Mouse (Mus musculus): ENCODE measurements around the gene P2ry12. TPM values are rescaled to one million over a fixed set of nuclear protein-coding genes. Genes with fewer than 3 reads are reported as not detected.

Gene P2ry12
- polyA plus RNA-seq (2012; rRNA removed): 0.56 and 1.1 TPM in 2 replicates

DNA sequence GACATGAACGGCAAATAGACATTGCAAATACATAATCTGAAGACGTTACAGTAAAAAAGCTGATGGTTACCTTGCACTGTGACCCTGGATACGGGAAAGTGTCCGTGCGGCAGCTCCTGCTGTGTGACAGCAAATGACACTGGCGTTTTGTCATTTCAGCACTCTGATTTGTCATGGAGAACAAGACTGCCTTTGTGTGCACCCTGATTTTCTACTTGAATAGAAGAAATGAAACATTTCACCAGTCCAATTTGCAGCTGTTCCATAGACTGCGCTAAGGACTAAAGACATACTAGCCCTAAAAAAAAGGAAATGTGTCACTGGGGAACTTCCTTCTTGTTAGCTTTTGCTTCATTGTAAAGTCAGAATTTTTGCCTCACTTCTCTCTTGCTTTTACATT is at the start of gene P2ry12:
TSS of gene P2ry12 (minus strand) at position 168 of the 400 bp plus-strand sequence.
- TF ChIP-seq CTCF (IDR thresholded peaks at IDR 0.05; ENCODE audit: extremely low read depth, insufficient read length, insufficient replicate concordance, low read depth, low read length): no peak
- TF ChIP-seq POLR2A (IDR thresholded peaks at IDR 0.05; ENCODE audit: low read depth, low read length): no peak
- Histone ChIP-seq H3K27ac (ENCODE audit: insufficient read depth, low read depth, low read length) (no peak within 1 kb of the TSS), H3K4me3 (ENCODE audit: low read depth, low read length) (no peak within 1 kb of the TSS), H3K27me3 (ENCODE audit: control insufficient read depth, insufficient read depth, low read length) (no peaks in the 10 kb centered on the region), H3K4me1 (ENCODE audit: control insufficient read depth, insufficient read depth, insufficient read length, low read length) (peaks cover 5% of the 10 kb centered on the region; the same call in 1 of the 2 replicates), H3K36me3 (ENCODE audit: control insufficient read depth, insufficient read depth, low read length) (no peaks in the 10 kb centered on the region)
- WGBS: 79% methylated on average over 7 of the region's 7 CpGs

GRCm38 (mm10) chr3:59305518-59305917 is 42.8 kb upstream of the P2ry12 start:
- Histone ChIP-seq H3K4me3 (ENCODE audit: low read depth, low read length) (no peak overlapping the region), H3K36me3 (ENCODE audit: control insufficient read depth, insufficient read depth, low read length) (no peaks in the 10 kb centered on the region), H3K27ac (ENCODE audit: insufficient read depth, low read depth, low read length) (no peak overlapping the region), H3K27me3 (ENCODE audit: control insufficient read depth, insufficient read depth, low read length) (no peaks in the 10 kb centered on the region), H3K4me1 (ENCODE audit: control insufficient read depth, insufficient read depth, insufficient read length, low read length) (no peaks in the 10 kb centered on the region)
- WGBS: 93% methylated on average over 2 of the region's 2 CpGs
- TF ChIP-seq CTCF (IDR thresholded peaks at IDR 0.05; ENCODE audit: extremely low read depth, insufficient read length, insufficient replicate concordance, low read depth, low read length) (no peak), POLR2A (IDR thresholded peaks at IDR 0.05; ENCODE audit: low read depth, low read length) (no peak)

DNA sequence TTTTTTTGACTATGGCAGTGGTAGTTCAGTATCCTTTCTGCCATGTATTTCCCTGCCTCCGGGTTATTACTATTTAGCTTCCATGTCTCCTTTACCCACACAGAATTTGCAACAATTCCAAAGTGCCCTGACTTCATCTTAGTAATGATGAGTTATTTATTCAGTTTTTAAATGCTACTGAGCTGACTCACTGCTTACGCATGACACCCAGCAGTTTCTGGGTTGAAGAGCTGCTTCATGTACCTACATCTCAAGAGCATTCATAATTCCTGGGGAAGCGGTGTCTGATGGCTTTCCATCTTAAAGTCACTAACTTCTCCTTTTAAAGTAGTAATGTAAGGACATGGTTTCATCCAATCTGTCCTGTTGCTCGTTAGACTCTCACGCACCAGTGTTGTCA is 42.3 kb upstream of the P2ry12 start:
- WGBS: 92% methylated on average over 5 of the region's 5 CpGs
- Histone ChIP-seq H3K36me3 (ENCODE audit: control insufficient read depth, insufficient read depth, low read length) (no peaks in the 10 kb centered on the region), H3K27ac (ENCODE audit: insufficient read depth, low read depth, low read length) (no peak overlapping the region), H3K4me1 (ENCODE audit: control insufficient read depth, insufficient read depth, insufficient read length, low read length) (no peaks in the 10 kb centered on the region), H3K27me3 (ENCODE audit: control insufficient read depth, insufficient read depth, low read length) (no peaks in the 10 kb centered on the region), H3K4me3 (ENCODE audit: low read depth, low read length) (no peak overlapping the region)
- TF ChIP-seq POLR2A (IDR thresholded peaks at IDR 0.05; ENCODE audit: low read depth, low read length) (no peak), CTCF (IDR thresholded peaks at IDR 0.05; ENCODE audit: extremely low read depth, insufficient read length, insufficient replicate concordance, low read depth, low read length) (no peak)

GRCm38 (mm10) chr3:59297653-59298052 is 35.0 kb upstream of the P2ry12 start:
- Histone ChIP-seq H3K4me3 (ENCODE audit: low read depth, low read length) (no peak overlapping the region), H3K27me3 (ENCODE audit: control insufficient read depth, insufficient read depth, low read length) (no peaks in the 10 kb centered on the region), H3K36me3 (ENCODE audit: control insufficient read depth, insufficient read depth, low read length) (no peaks in the 10 kb centered on the region), H3K27ac (ENCODE audit: insufficient read depth, low read depth, low read length) (no peak overlapping the region), H3K4me1 (ENCODE audit: control insufficient read depth, insufficient read depth, insufficient read length, low read length) (no peaks in the 10 kb centered on the region)
- WGBS: 85% methylated on average over 16 of the region's 16 CpGs
- no peak for TF ChIP-seq CTCF (IDR thresholded peaks at IDR 0.05; ENCODE audit: extremely low read depth, insufficient read length, insufficient replicate concordance, low read depth, low read length)
- TF ChIP-seq POLR2A (IDR thresholded peaks at IDR 0.05; ENCODE audit: low read depth, low read length): no peak

DNA sequence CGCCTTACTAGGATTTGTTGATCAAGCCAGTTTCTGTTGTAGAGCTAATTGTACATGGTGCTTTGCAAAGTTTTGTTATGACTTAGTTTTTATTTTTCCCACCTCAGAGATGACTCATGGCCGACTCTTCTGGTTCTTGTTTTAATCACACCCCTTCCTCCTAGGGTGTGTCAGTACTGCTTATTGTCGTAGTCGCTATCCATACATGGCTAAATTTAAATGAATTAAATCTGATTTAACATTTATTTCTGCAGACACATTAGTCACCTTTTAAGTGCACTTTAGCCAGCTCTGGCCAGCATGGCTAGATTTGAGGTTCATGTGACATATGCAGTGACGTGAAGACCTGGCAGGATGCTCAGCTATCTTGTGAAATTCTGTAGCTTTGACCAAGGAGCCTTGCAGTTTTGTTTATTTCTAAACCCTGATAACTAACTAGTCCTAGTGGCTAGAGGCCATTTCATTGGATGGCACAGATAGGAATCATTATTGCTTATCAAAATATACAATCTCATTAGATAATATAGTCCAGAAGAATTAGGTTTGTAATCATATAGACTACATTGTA is 34.0 kb upstream of the P2ry12 start:
- no peak for TF ChIP-seq POLR2A (IDR thresholded peaks at IDR 0.05; ENCODE audit: low read depth, low read length)
- TF ChIP-seq CTCF (IDR thresholded peaks at IDR 0.05; ENCODE audit: extremely low read depth, insufficient read length, insufficient replicate concordance, low read depth, low read length): no peak
- WGBS: 85% methylated on average over 5 of the region's 5 CpGs
- no peaks in the 10 kb centered on the region for H3K4me1 ChIP-seq (ENCODE audit: control insufficient read depth, insufficient read depth, insufficient read length, low read length)

DNA sequence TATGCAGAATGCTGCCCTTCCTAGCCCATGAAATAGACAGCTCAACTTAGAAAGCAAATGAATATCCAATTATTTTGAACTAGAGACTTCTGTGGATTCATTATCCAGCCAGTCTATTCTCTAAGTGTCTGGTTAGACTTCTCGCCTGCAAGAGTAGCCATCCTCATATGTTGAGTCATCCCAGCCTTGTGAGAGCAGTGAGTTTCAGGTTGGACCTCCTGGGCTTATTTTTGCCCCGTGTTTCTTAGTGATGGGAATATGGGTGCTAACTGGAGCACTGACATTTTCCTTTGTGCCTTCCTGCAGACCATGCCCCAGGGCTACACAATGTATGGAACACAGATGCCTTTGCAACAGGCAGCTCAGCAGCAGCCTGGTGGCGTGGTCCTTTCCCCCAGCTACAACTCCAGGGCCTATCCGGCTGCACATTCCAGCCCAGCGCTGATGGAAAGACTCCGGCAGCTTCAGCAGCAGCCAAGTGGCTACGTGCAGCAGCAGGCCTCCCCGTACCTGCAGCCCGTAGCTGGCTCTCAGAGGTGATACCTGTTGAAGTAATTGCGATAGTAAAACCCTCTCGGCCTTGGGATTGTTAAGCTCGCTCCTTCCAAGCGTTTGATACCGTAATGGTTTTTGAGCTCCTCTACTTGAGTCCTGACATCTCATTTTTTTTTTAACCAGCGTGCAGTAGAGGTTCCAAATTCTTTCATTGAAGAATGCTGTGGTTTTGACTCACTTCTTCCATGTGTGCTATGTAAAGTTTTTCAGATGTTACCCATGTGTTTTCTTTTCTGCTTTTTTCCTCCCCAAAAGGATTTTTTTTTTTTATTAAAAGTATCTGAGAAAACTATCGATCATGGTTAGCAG is 33.3 kb upstream of the P2ry12 start:
- 85% methylated on average over 16 of the region's 16 CpGs for WGBS
- no peak for TF ChIP-seq CTCF (IDR thresholded peaks at IDR 0.05; ENCODE audit: extremely low read depth, insufficient read length, insufficient replicate concordance, low read depth, low read length)
- TF ChIP-seq POLR2A (IDR thresholded peaks at IDR 0.05; ENCODE audit: low read depth, low read length): no peak

More for the DNA sequence above, 34.0 kb upstream of the P2ry12 start:
- H3K27me3 ChIP-seq (ENCODE audit: control insufficient read depth, insufficient read depth, low read length): no peaks in the 10 kb centered on the region
- H3K4me3 ChIP-seq (ENCODE audit: low read depth, low read length): no peak overlapping the region
- H3K27ac ChIP-seq (ENCODE audit: insufficient read depth, low read depth, low read length): no peak overlapping the region
- H3K36me3 ChIP-seq (ENCODE audit: control insufficient read depth, insufficient read depth, low read length): no peaks in the 10 kb centered on the region

More for the DNA sequence above, 33.3 kb upstream of the P2ry12 start:
- H3K4me1 ChIP-seq (ENCODE audit: control insufficient read depth, insufficient read depth, insufficient read length, low read length): no peaks in the 10 kb centered on the region
- H3K27me3 ChIP-seq (ENCODE audit: control insufficient read depth, insufficient read depth, low read length): no peaks in the 10 kb centered on the region
- H3K4me3 ChIP-seq (ENCODE audit: low read depth, low read length): no peak overlapping the region
- H3K27ac ChIP-seq (ENCODE audit: insufficient read depth, low read depth, low read length): no peak overlapping the region
- no peaks in the 10 kb centered on the region for H3K36me3 ChIP-seq (ENCODE audit: control insufficient read depth, insufficient read depth, low read length)

Measured in small intestine, adult 2 months (tissue).